Mouse (Mus musculus) kidney, embryonic 14.5 days (tissue): ENCODE data around the gene C1ql3. TPM values are rescaled to one million over a fixed set of nuclear protein-coding genes. Genes with fewer than 3 reads are reported as not detected.

Experiments
- ATAC-seq: fragments of 200-750 bp; cut with Nextera tagmentation; 2 replicates; pipeline ENCODE4 v1.8.0; 2017; ENCODE audit warnings: moderate number of reproducible peaks, mild to moderate bottlenecking, moderate TSS enrichment, moderate library complexity; ENCODE audit not compliant: low FRiP score, low TSS enrichment
- H3K27ac ChIP-seq: fragments of 300-500 bp; sonication (generic); 2 replicates; pipeline ENCODE4 v1.5.1; 2014; ENCODE audit warnings: low read depth, mild to moderate bottlenecking, low read length, moderate library complexity, mixed read lengths
- H3K27me3 ChIP-seq: fragments of 300-500 bp; sonication (generic); 2 replicates; pipeline ENCODE4 v1.6.1; 2014; ENCODE audit warnings: mild to moderate bottlenecking, low read length; ENCODE audit not compliant: control insufficient read depth, insufficient read depth
- H3K36me3 ChIP-seq: fragments of 300-500 bp; sonication (generic); 2 replicates; pipeline ENCODE4 v1.6.1; 2014; ENCODE audit warnings: low read length, mixed read lengths; ENCODE audit not compliant: control insufficient read depth, insufficient read depth
- H3K4me1 ChIP-seq: fragments of 300-500 bp; sonication (generic); 2 replicates; pipeline ENCODE4 v1.6.1; 2014; ENCODE audit warnings: low read length, mixed read lengths; ENCODE audit not compliant: control insufficient read depth, insufficient read depth
- H3K4me2 ChIP-seq: fragments of 300-500 bp; sonication (generic); replicated peaks from 2 replicates; pipeline ENCODE4 v1.6.1; 2014; ENCODE audit warnings: low read depth, mild to moderate bottlenecking, low read length
- H3K4me3 ChIP-seq: fragments of 300-500 bp; sonication (generic); 2 replicates; pipeline ENCODE4 v1.5.1; 2014; ENCODE audit warnings: mild to moderate bottlenecking, low read length
- H3K9ac ChIP-seq: fragments of 300-500 bp; sonication (generic); 2 replicates; pipeline ENCODE4 v1.6.1; 2014; ENCODE audit warnings: low read depth, mild to moderate bottlenecking, low read length, moderate library complexity
- H3K9me3 ChIP-seq: fragments of 300-500 bp; sonication (generic); 2 replicates; pipeline ENCODE4 v1.6.1; 2016; ENCODE audit warnings: low read length; ENCODE audit not compliant: control insufficient read depth
- WGBS: fragments of 180-500 bp; shearing (Covaris S2); extraction: QIAGEN DNeasy Blood & Tissue Kit; methylation state at CpG from one replicate; pipeline ENCODE4 v1.1.7; 2014; 5-methylcytosine and 5-hydroxymethylcytosine counted together
- polyA plus RNA-seq: library from polyadenylated mRNA; unstranded; fragments of >200 nt; fragmentation: Nextera tagmentation; extraction: Ambion mirVana; gene quantifications from 2 replicates; pipeline ENCODE4 v1.2.1, GENCODE M21; 2014

Gene C1ql3
- polyA plus RNA-seq, 1 experiment from 2014 or later = 0.92 TPM

DNA sequence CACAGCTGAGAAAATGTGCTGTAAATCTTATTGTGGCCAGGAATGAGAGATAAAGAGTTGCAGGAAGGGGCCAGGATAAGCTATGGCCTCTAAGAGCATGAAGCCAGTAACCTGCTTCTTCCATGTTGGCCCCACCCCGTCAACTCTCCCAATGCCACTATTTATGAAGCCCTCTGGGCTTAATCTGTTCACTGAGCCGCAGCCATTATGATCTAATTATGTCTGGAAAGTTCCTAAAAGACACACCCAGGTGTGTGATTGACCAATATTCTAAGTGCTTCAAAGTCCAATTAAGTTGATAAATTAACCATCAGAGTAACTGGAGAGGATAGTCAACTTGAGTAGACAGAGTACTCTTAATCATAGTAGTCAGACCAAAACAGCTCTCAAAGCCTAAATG lies 37.9 kb downstream of the C1ql3 start:
- H3K27me3 ChIP-seq = no peaks in the 10 kb centered on the region
- no peak overlapping the region for H3K4me2 ChIP-seq
- H3K4me1 ChIP-seq = no peaks in the 10 kb centered on the region
- no peaks in the 10 kb centered on the region for H3K36me3 ChIP-seq
- no peak overlapping the region for H3K27ac ChIP-seq
- H3K9me3 ChIP-seq = no peaks in the 10 kb centered on the region
- H3K9ac ChIP-seq = no peak overlapping the region
- 87% methylated on average over 2 of the region's 2 CpGs for WGBS
- no peak for ATAC-seq
- H3K4me3 ChIP-seq = no peak overlapping the region

DNA sequence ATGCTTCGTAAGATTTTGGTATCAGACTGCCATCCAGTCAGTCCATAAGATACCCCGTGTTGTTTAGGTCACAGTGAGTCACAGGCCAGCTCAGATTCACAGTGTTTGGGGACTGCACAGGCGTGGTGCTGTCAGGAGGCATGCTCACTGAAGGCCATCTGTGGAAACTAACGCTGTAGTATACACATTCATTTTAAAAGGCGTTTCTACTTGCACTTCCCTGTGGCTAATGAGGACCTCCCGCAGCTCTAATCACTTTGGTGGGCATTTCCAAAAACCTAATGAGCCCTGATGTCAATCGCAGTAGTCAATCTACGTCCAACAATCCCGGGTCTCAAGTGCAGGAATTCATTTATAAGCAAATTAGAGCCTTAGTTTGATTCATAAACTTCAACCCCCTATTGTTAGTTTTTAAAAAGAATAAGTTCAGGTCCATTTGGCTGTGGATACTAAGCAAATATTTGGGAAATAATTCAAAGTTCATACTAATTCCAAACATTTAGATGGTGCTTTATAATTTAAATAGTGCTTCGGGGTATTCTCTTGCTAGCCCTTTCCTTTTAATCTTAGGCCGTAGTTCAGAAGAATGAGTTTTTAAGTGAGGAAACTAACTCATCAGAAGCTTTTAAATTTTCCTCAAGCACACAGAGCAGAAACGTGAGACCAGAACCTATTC lies 41.4 kb downstream of the C1ql3 start:
- WGBS = 80% methylated on average over 12 of the region's 12 CpGs

DNA sequence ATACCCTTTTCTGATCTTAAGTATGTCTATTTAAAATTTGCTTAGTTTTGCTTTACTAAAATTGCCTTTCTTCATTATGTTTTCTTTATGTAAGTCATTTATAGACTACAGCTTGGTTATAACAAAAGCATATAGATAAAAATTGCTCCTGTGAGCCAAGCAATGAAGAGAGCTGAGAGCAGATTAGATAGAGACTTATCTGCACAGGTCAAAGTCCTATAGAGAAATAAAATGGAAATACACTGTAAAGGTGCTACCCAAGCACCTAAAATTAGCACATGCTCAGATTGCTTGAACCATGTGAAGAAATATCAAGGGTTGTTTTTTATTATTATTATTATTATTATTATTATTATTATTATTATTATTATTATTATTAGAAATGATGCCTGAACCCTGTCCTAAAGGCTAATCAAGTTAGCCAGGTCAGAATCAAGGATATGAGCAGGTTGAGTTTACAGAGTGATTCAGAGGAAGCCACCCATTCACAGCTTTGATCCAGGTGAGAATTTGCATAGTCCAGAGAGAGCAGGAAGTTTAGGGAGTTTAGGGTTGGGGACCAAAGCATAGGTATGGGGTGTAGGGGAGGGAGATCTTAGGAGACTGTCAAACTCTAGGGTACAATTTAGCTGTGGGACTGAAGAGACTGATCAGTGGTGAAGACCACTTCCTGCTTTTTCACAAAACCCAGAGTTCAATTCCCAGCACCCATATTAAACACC lies 54.7 kb downstream of the C1ql3 start:
- Histone ChIP-seq H3K27me3 (no peaks in the 10 kb centered on the region), H3K36me3 (no peaks in the 10 kb centered on the region), H3K27ac (no peak overlapping the region), H3K9ac (no peak overlapping the region), H3K4me2 (no peak overlapping the region), H3K4me1 (no peaks in the 10 kb centered on the region), H3K4me3 (no peak overlapping the region), H3K9me3 (0 out of 2 replicates have a peak, but pooled peaks cover 2% of the 10 kb centered on the region)
- ATAC-seq = no peak

More for the DNA sequence above, 41.4 kb downstream of the C1ql3 start:
- no peak overlapping the region for H3K9ac ChIP-seq
- no peak overlapping the region for H3K4me2 ChIP-seq
- H3K27ac ChIP-seq = no peak overlapping the region
- no peak for ATAC-seq
- no peaks in the 10 kb centered on the region for H3K27me3 ChIP-seq
- no peak overlapping the region for H3K4me3 ChIP-seq
- H3K4me1 ChIP-seq = no peaks in the 10 kb centered on the region
- no peaks in the 10 kb centered on the region for H3K36me3 ChIP-seq
- no peaks in the 10 kb centered on the region for H3K9me3 ChIP-seq

Other genes starting within 250 kb of the C1ql3 start
- gene Pter, start 87.8 kb downstream of the C1ql3 start, polyA plus RNA-seq = 25.2 and 30.7 TPM in 2 replicates